Mouse (Mus musculus): ENCODE data around the gene Nrxn1.
A peak's percentile ranks its signal among the peaks of the same experiment; 100 is the strongest.

Nrxn1 gene

DNA sequence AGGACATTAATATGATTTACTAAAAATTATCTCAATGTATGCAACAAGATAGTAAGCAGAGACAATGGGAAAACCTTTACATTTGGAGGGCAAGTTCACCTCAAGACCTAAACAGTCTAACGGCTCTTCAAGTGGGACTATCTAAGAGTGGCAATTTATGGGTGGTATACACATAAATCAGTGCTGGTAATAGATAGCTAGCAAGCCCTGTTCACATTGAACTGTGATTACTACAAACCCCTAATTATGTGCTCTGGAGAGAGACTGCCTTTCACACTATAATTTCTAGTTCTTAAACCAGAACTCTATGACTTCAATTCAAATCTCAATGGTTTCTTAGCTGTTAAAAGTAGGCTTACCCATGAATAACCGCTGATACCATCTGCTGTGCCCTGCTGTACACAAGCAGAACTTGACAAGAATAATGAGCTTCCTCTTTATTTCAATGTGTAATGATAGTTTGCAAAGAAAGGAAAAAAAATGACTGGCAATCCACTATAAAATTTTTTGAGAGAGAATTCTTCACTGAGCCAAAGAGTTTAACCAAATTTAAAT, 453.8 kb downstream of the Nrxn1 start:
- no peak for DNase-seq

GRCm38 (mm10) chr17:90638183-90638727, 454.6 kb downstream of the Nrxn1 start:
- DNase-seq = no peak

DNA sequence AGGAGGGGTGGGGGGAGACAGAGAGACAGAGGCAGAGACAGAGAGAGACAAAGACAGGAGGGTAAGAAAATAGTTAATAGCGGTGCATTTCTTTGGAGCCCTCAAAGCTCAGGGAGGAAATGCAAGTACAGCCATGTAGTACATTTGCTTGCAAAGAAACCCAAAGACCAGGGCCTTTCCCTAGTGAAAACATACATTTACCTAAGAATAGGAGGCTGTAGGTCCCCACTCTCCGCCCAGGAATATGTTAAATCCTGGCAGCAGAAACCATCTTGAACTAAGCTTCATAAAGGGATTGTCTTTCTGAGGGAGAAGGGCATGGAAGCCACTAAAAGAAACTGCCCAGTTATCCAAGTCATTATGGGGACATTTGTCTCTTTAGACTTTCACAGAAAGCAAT, 461.5 kb downstream of the Nrxn1 start:
- DNase-seq = no peak

DNA sequence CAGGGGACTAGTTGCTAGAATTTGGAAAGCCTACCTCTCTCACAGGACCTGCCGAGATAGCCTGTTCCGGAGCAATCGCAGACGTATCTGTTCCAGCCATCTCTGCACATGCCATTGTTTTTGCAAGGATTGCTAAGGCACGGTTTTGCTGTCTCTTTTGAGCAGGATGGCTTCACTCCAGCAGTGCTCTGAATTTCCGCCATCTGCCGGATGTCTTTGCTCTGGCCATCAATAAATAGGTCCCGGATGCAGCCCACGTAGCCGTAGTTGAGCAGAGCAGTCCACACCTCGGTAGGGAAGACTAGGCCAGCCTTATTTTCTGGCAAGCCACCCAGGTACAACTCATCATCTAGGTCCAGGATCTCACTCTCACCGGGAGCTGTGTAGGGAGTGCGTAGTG, 463.0 kb downstream of the Nrxn1 start:
- no peak for DNase-seq

GRCm38 (mm10) chr17:90628469-90628868, 464.4 kb downstream of the Nrxn1 start:
- no peak for DNase-seq

- DNase-seq = no peak
Observed at GRCm38 (mm10) chr17:90628004-90628403, 464.9 kb downstream of the Nrxn1 start.

GRCm38 (mm10) chr17:90627395-90627794, 465.5 kb downstream of the Nrxn1 start:
- DNase-seq = no peak

GRCm38 (mm10) chr17:90624591-90625266, 468.1 kb downstream of the Nrxn1 start:
- no peak for DNase-seq

- no peak for DNase-seq
Observed at GRCm38 (mm10) chr17:90621828-90622227, 471.0 kb downstream of the Nrxn1 start.

GRCm38 (mm10) chr17:90615019-90615418, 477.9 kb downstream of the Nrxn1 start:
- DNase-seq = no peak

- no peak for DNase-seq
Observed at GRCm38 (mm10) chr17:90607427-90607806, 485.5 kb downstream of the Nrxn1 start.

GRCm38 (mm10) chr17:90606718-90607426, 486.0 kb downstream of the Nrxn1 start:
- DNase-seq = no peak

DNA sequence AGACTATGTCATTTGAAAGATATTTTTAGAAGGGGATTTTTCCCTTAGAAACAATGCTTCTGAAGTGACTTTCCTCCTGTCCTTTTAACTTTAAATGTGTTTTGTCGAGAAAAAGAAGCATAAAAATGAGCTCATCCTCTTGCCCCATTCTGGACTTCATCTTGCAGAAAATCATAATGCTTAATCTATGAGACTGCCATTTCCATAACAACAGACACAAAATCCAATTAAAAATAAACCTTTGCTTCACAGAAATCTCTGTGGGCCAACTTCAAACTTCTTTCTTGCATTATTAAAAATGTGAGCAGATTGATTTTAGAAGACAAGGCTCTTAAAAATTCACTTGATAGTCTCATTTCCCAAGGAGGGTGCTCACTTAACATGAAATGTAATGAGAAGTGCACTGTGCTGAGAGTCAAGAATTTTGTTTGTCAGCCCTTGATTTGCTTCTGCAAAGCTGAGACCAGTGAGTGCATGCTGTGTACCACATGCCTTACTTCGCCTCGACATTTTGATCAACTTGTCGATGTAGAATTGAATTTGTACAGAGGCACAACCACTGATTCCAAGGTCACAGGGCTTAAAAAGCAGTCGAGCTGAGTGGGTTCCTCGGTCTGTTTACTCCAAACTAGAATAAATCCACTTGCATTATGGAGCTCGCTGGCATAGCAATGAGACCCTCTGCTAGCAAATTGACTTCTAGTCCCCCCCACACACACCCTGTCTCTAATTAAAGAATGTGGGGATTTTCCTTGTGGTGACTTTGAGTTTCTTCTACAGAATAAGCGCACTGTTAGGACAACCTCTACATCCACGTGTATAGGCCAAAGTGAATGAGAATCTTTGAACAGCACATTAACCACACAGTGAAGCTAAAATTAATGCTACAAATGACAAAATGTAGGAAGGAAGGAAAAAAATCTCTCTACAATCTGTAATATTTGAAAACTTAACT, 493.0 kb downstream of the Nrxn1 start:
- no peak for DNase-seq

DNA sequence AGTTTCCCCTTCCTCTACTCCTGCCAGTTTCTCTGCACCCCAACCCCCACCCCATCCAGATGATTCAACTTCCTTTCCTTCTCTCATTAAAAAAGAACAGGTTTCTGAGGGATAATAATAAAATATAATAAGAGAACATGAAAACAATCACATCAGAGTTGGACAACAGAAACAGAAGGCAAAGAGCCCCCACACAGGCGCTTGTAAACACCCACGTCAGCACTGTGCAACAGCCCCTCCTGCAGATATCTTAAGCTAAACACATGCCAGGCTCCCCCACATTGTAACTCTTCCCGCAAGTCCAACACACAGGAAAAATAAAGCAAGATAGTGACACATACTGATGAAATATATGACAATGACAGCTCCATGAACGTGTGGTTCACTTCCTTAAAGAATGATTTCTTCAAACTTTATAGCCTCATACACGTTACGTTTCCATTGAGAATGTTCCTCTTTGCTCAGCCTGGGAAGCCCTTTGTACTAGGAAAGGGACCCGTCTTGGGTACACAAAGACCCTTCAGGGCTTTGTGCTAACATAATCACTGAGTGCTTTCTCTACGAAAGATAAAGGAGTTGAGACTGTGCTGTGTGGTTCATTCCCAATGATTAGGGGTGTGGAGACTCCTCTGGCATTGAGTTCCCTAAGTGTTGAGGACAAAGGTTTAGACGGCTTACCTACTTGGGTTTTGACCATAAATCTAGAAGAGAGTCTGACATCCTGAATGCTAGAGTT, 497.9 kb downstream of the Nrxn1 start:
- no peak for DNase-seq

GRCm38 (mm10) chr17:90586891-90587290, 506.0 kb downstream of the Nrxn1 start:
- no peak for DNase-seq

- peak; percentile 4 for DNase-seq
Observed at GRCm38 (mm10) chr17:90584666-90585195, 508.1 kb downstream of the Nrxn1 start.

- no peak for DNase-seq
Observed at GRCm38 (mm10) chr17:90583826-90584534, 508.9 kb downstream of the Nrxn1 start.

DNA sequence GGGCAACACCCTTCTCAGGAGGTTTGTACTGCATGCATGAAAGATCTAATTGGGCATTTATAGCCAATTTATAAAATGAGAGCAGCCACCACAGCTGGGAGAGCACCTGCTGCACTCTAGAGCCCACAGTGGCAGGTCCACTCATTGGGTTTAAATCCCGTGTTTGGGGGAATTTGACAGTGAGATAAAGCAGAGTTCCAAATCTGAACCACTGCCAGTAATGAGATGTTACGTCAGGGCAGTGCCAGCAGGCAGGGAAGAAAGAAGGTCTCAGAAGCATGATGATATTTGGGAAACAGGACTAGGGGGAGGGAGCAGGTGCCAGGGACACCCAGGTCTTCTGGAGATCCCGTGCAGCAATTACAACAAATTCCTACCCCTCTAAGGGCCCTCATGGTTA, 509.7 kb downstream of the Nrxn1 start:
- DNase-seq = no peak

GRCm38 (mm10) chr17:90569877-90570276, 523.0 kb downstream of the Nrxn1 start:
- no peak for DNase-seq

- DNase-seq = no peak
Observed at GRCm38 (mm10) chr17:90565186-90565585, 527.7 kb downstream of the Nrxn1 start.

DNA sequence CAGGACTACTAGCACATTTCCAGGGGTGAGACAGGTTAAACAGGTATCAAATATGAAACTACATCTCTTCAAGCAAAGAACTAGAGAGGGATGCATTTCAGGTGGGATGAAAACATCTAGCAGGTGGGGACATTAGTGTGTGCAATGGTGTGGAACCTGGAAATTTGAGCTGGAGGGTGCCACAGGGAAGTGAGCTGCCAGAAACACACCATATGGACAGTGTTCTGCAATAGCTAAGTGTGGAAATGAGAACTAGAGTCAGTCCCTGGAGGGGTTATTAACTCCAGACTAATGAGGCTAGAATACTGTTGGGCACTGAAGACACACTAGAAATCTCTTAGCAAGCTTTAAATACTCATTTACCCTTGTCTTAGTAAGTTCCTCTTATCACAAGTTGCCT, 536.5 kb downstream of the Nrxn1 start:
- DNase-seq = no peak

Data from kidney, adult 18-20 months (tissue).